Mouse (Mus musculus) neutrophil, adult 5-6 weeks (primary cell): Measurements from ENCODE around the gene Ppp3ca. TPM values are rescaled to one million over a fixed set of nuclear protein-coding genes. Genes with fewer than 3 reads are reported as not detected.

Experiments
- ATAC-seq: fragments of 151-379, 151-347 bp; 2 replicates; pipeline ENCODE4 v1.8.0; 2017; ENCODE audit warnings: mild to moderate bottlenecking, moderate TSS enrichment; ENCODE audit not compliant: insufficient number of reproducible peaks, poor library complexity, low FRiP score, severe bottlenecking; ENCODE audit errors: extremely low read depth
- total RNA-seq: library from RNA; stranded (forward); fragments of 200-1000 nt; gene quantifications from 2 replicates; pipeline ENCODE4 v1.2.3, GENCODE M21; 2017

The Ppp3ca gene
- 188 and 206 TPM in 2 replicates for total RNA-seq

- no peak for ATAC-seq
Observed at GRCm38 (mm10) chr3:136670110-136670359, at the start of gene Ppp3ca. Gene Ppp3ca, plus strand, starts transcription at chr3:136670124.

GRCm38 (mm10) chr3:136640544-136641230, 29.2 kb upstream of the Ppp3ca start:
- ATAC-seq, result no peak

GRCm38 (mm10) chr3:136650966-136651365, 19.0 kb upstream of the Ppp3ca start:
- no peak for ATAC-seq

- ATAC-seq, result no peak
Observed at GRCm38 (mm10) chr3:136651496-136651895, 18.4 kb upstream of the Ppp3ca start.

GRCm38 (mm10) chr3:136656460-136657035, 13.4 kb upstream of the Ppp3ca start:
- ATAC-seq, result no peak

- ATAC-seq, result no peak
Observed at GRCm38 (mm10) chr3:136658681-136659080, 11.2 kb upstream of the Ppp3ca start.

GRCm38 (mm10) chr3:136665119-136665518, 4.8 kb upstream of the Ppp3ca start:
- no peak for ATAC-seq

- no peak for ATAC-seq
Observed at GRCm38 (mm10) chr3:136668072-136668471, 1.9 kb upstream of the Ppp3ca start.

GRCm38 (mm10) chr3:136669231-136670109, 454 bp upstream of the Ppp3ca start:
- peak; percentile 95 for ATAC-seq

GRCm38 (mm10) chr3:136670360-136671131, 622 bp downstream of the Ppp3ca start:
- peak; percentile 1; the same call in 1 of the 2 replicates for ATAC-seq

GRCm38 (mm10) chr3:136671161-136671939, 1.4 kb downstream of the Ppp3ca start:
- ATAC-seq, result peak; percentile 17; the same call in 1 of the 2 replicates

- ATAC-seq, result no peak
Observed at GRCm38 (mm10) chr3:136671940-136672278, 2.0 kb downstream of the Ppp3ca start.

GRCm38 (mm10) chr3:136672870-136673269, 2.9 kb downstream of the Ppp3ca start:
- ATAC-seq, result no peak

- ATAC-seq, result no peak
Observed at GRCm38 (mm10) chr3:136673363-136673762, 3.4 kb downstream of the Ppp3ca start.

- no peak for ATAC-seq
Observed at GRCm38 (mm10) chr3:136674486-136674885, 4.6 kb downstream of the Ppp3ca start.

GRCm38 (mm10) chr3:136676991-136677390, 7.1 kb downstream of the Ppp3ca start:
- ATAC-seq, result no peak

GRCm38 (mm10) chr3:136678386-136678785, 8.5 kb downstream of the Ppp3ca start:
- ATAC-seq, result no peak

GRCm38 (mm10) chr3:136679903-136680491, 10.1 kb downstream of the Ppp3ca start:
- no peak for ATAC-seq
